Mouse (Mus musculus) testis, adult 2 months (tissue): ENCODE results near the gene Rnf126.

Source experiments
- CTCF ChIP-seq: fragments of 200-500 bp; IDR thresholded peaks from 2 replicates; pipeline ENCODE4 v1.5.1; 2012; ENCODE audit warnings: low read depth, mild to moderate bottlenecking, inconsistent platforms, low read length, moderate library complexity; ENCODE audit not compliant: control insufficient read depth, insufficient read depth, insufficient replicate concordance
- POLR2A ChIP-seq: fragments of 200-500 bp; IDR thresholded peaks from 2 replicates; pipeline ENCODE4 v1.6.1; 2012; ENCODE audit warnings: low read depth, mild to moderate bottlenecking, inconsistent platforms, low read length, moderate library complexity; ENCODE audit not compliant: control insufficient read depth

GRCm38 (mm10) chr10:79793738-79794490 is 27.2 kb upstream of the Rnf126 start:
- TF ChIP-seq CTCF = no peak
- TF ChIP-seq POLR2A = no peak
